Mouse (Mus musculus): ENCODE data around the gene Arl4d. TPM values are rescaled to one million over a fixed set of nuclear protein-coding genes. Genes with fewer than 3 reads are reported as not detected.
A peak's percentile ranks its signal among the peaks of the same experiment; 100 is the strongest.
"Not testable (repeated sequence)": the region's sequence is repeated elsewhere in the genome, so short reads cannot be mapped to it uniquely, and the experiment has no call there.

Arl4d gene
- polyA plus RNA-seq, 1 experiment, result 5.0 TPM

DNA sequence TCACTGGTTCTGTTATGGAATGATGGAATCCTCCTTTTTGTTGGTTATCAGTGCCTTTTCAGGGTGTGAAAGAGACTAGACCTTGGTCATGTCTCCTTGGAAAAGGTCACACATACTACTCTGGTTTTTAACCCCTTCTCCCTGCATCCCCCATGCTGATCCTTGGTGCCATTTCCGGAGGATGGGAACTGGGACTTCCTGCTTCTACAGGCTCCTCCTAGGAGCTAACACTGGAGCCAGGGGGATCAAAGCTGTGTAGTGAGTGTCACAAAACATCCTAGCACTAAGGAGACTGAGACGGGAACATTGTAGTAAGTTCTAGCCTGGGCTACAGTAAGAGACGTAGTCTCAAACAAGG is 7.8 kb upstream of the Arl4d start:
- Histone ChIP-seq H3K27me3 (ENCODE audit: control insufficient read depth, insufficient read depth, low read length) (no peaks in the 10 kb centered on the region), H3K4me1 (replicated peaks; ENCODE audit: control insufficient read depth, insufficient read depth, low read length) (peaks cover 4% of the 10 kb centered on the region), H3K36me3 (ENCODE audit: control insufficient read depth, insufficient read depth, low read length) (no peaks in the 10 kb centered on the region), H3K27ac (ENCODE audit: control insufficient read depth, insufficient read depth, low read length) (peak overlapping the region; percentile 57; the same call in 1 of the 2 replicates), H3K4me3 (ENCODE audit: control insufficient read depth, insufficient read depth, low read length) (no peak overlapping the region)
- TF ChIP-seq POLR2A (IDR thresholded peaks at IDR 0.05; ENCODE audit: control insufficient read depth, extremely low read depth, insufficient read depth, low read length, poor library complexity), result no peak
- TF ChIP-seq CTCF (IDR thresholded peaks at IDR 0.05; ENCODE audit: borderline replicate concordance, control insufficient read depth, extremely low read depth, insufficient read depth, low read length, poor library complexity), result no peak
- no peak for DNase-seq
- 34% methylated on average over 3 of the region's 3 CpGs for WGBS

GRCm38 (mm10) chr11:101657886-101658750 is 7.2 kb upstream of the Arl4d start:
- H3K27me3 ChIP-seq (ENCODE audit: control insufficient read depth, insufficient read depth, low read length); H3K36me3 ChIP-seq (ENCODE audit: control insufficient read depth, insufficient read depth, low read length); H3K4me1 ChIP-seq (replicated peaks; ENCODE audit: control insufficient read depth, insufficient read depth, low read length): not testable (repeated sequence)
- Histone ChIP-seq H3K4me3 (ENCODE audit: control insufficient read depth, insufficient read depth, low read length) (peak overlapping the region; percentile 30), H3K27ac (ENCODE audit: control insufficient read depth, insufficient read depth, low read length) (peak overlapping the region; percentile 71)
- 1% methylated on average over 38 of the region's 40 CpGs for WGBS
- peak; percentile 76 for DNase-seq
- TF ChIP-seq POLR2A (IDR thresholded peaks at IDR 0.05; ENCODE audit: control insufficient read depth, extremely low read depth, insufficient read depth, low read length, poor library complexity), result peak; percentile 52

DNA sequence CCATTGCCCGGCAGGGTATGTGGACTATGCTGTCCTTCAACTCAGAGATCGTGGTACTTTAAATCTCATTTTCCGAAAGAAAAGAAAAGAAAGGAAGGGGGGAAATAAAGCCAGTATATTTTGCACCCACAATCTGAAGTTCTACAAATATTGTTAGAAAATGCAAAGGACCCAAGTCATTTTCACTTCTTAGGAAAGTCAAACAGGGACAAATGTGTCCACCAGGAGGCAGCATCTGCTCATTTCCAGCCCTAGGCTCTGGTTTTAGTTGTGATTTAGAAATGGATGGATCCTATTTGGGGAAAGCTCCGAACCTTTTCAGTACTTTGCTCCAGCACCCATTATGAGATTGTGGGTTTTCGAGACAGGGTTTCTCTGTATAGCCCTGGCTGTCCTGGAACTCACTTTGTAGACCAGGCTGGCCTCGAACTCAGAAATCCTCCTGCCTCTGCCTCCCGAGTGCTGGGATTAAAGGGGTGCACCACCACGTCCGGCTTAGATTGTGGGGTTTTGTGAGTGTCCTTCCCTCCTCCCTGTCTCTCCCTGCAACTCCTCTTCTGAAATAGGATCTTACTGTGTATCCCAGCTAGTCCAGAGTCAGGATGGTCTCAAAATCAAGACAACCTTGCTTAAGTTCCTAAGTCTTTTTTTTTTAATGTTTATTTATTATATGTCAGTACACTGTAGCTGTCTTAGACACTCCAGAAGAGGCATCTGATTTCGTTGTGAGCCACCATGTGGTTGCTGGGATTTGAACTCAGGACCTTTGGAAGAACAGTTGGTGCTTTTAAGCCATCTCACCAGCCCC is 6.4 kb upstream of the Arl4d start:
- WGBS, result 28% methylated on average over 10 of the region's 10 CpGs
- no peak overlapping the region for H3K4me3 ChIP-seq (ENCODE audit: control insufficient read depth, insufficient read depth, low read length)
- peak; percentile 42 for DNase-seq
- no peaks in the 10 kb centered on the region for H3K36me3 ChIP-seq (ENCODE audit: control insufficient read depth, insufficient read depth, low read length)
- H3K27me3 ChIP-seq (ENCODE audit: control insufficient read depth, insufficient read depth, low read length), result no peaks in the 10 kb centered on the region
- H3K27ac ChIP-seq (ENCODE audit: control insufficient read depth, insufficient read depth, low read length), result peak overlapping the region; percentile 62; the same call in 1 of the 2 replicates
- no peak for TF ChIP-seq POLR2A (IDR thresholded peaks at IDR 0.05; ENCODE audit: control insufficient read depth, extremely low read depth, insufficient read depth, low read length, poor library complexity)
- no peak for TF ChIP-seq CTCF (IDR thresholded peaks at IDR 0.05; ENCODE audit: borderline replicate concordance, control insufficient read depth, extremely low read depth, insufficient read depth, low read length, poor library complexity)
- H3K4me1 ChIP-seq (replicated peaks; ENCODE audit: control insufficient read depth, insufficient read depth, low read length), result peaks cover 4% of the 10 kb centered on the region

DNA sequence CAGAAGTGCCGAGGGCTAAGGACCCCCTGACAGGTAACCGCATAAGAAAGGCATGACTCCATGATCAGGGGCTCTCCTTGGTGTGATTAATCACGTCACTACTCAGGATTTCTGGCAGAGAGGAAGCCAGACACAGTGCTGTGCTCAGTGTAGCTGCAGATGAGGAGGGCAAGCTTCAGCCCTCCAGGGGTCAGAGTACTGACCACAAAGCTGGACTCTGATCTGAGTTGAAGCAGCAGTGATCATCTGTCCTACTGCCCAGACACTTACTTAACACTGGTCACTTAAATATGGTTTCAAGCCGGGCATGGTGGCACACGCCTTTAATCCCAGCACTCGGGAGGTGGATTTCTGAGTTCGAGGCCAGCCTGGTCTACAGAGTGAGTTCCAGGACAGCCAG is 4.2 kb upstream of the Arl4d start:
- TF ChIP-seq CTCF (IDR thresholded peaks at IDR 0.05; ENCODE audit: borderline replicate concordance, control insufficient read depth, extremely low read depth, insufficient read depth, low read length, poor library complexity), result no peak
- TF ChIP-seq POLR2A (IDR thresholded peaks at IDR 0.05; ENCODE audit: control insufficient read depth, extremely low read depth, insufficient read depth, low read length, poor library complexity), result no peak
- no peak overlapping the region for H3K4me3 ChIP-seq (ENCODE audit: control insufficient read depth, insufficient read depth, low read length)
- no peak overlapping the region for H3K27ac ChIP-seq (ENCODE audit: control insufficient read depth, insufficient read depth, low read length)
- H3K27me3 ChIP-seq (ENCODE audit: control insufficient read depth, insufficient read depth, low read length), result no peaks in the 10 kb centered on the region
- 89% methylated on average over 7 of the region's 7 CpGs for WGBS
- no peaks in the 10 kb centered on the region for H3K36me3 ChIP-seq (ENCODE audit: control insufficient read depth, insufficient read depth, low read length)
- H3K4me1 ChIP-seq (replicated peaks; ENCODE audit: control insufficient read depth, insufficient read depth, low read length), result peaks cover 11% of the 10 kb centered on the region
- no peak for DNase-seq

- TF ChIP-seq CTCF (IDR thresholded peaks at IDR 0.05; ENCODE audit: borderline replicate concordance, control insufficient read depth, extremely low read depth, insufficient read depth, low read length, poor library complexity) (no peak), POLR2A (IDR thresholded peaks at IDR 0.05; ENCODE audit: control insufficient read depth, extremely low read depth, insufficient read depth, low read length, poor library complexity) (no peak)
- Histone ChIP-seq H3K27me3 (ENCODE audit: control insufficient read depth, insufficient read depth, low read length) (no peaks in the 10 kb centered on the region), H3K4me1 (replicated peaks; ENCODE audit: control insufficient read depth, insufficient read depth, low read length) (peaks cover 12% of the 10 kb centered on the region), H3K4me3 (ENCODE audit: control insufficient read depth, insufficient read depth, low read length) (no peak overlapping the region), H3K36me3 (ENCODE audit: control insufficient read depth, insufficient read depth, low read length) (no peaks in the 10 kb centered on the region), H3K27ac (ENCODE audit: control insufficient read depth, insufficient read depth, low read length) (no peak overlapping the region)
- DNase-seq, result no peak
- 68% methylated on average over 5 of the region's 5 CpGs for WGBS
Observed at GRCm38 (mm10) chr11:101661786-101662185, 3.6 kb upstream of the Arl4d start.

- WGBS, result 91% methylated on average over 11 of the region's 11 CpGs
- Histone ChIP-seq H3K27ac (ENCODE audit: control insufficient read depth, insufficient read depth, low read length) (no peak overlapping the region), H3K36me3 (ENCODE audit: control insufficient read depth, insufficient read depth, low read length) (no peaks in the 10 kb centered on the region), H3K27me3 (ENCODE audit: control insufficient read depth, insufficient read depth, low read length) (no peaks in the 10 kb centered on the region), H3K4me1 (replicated peaks; ENCODE audit: control insufficient read depth, insufficient read depth, low read length) (peaks cover 8% of the 10 kb centered on the region), H3K4me3 (ENCODE audit: control insufficient read depth, insufficient read depth, low read length) (no peak overlapping the region)
- no peak for DNase-seq
- no peak for TF ChIP-seq POLR2A (IDR thresholded peaks at IDR 0.05; ENCODE audit: control insufficient read depth, extremely low read depth, insufficient read depth, low read length, poor library complexity)
- TF ChIP-seq CTCF (IDR thresholded peaks at IDR 0.05; ENCODE audit: borderline replicate concordance, control insufficient read depth, extremely low read depth, insufficient read depth, low read length, poor library complexity), result no peak
Observed at GRCm38 (mm10) chr11:101663229-101664027, 1.9 kb upstream of the Arl4d start.

All from thymus, adult 2 months (tissue).